Mouse (Mus musculus) testis, adult 2 months (tissue): ENCODE results near the gene Mfsd4a.
A peak's percentile ranks its signal among the peaks of the same experiment; 100 is the strongest.

ENCODE experiments used
- CTCF ChIP-seq: fragments of 200-500 bp; IDR thresholded peaks from 2 replicates; pipeline ENCODE4 v1.5.1; 2012; ENCODE audit warnings: low read depth, mild to moderate bottlenecking, inconsistent platforms, low read length, moderate library complexity; ENCODE audit not compliant: control insufficient read depth, insufficient read depth, insufficient replicate concordance
- POLR2A ChIP-seq: fragments of 200-500 bp; IDR thresholded peaks from 2 replicates; pipeline ENCODE4 v1.6.1; 2012; ENCODE audit warnings: low read depth, mild to moderate bottlenecking, inconsistent platforms, low read length, moderate library complexity; ENCODE audit not compliant: control insufficient read depth

- no peak for TF ChIP-seq POLR2A
- peak; percentile 66; the same call in 1 of the 2 replicates for TF ChIP-seq CTCF
Observed at GRCm38 (mm10) chr1:132046143-132046735, 21.6 kb downstream of the Mfsd4a start.
